In the genomic region with DNA sequence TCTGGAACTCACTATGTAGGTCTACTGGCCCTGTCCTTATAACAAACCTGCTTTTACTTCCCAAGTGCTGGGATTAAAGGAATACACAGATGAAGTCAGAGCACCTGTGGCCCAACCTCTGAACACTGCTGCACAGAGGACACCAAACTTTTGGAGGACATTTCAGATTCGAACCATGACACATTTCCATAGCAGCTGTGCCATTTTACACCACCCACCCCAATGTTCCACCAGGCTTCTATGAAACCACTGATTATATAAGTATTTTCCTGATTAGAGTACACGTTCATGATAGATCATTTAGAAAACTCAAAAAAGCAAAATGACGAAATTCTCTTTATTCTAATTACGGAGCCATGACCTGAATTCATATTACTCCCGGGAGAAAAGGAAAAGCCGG, we compare ENCODE assay signal across 7 mouse cellular contexts. TPM values are rescaled to one million over a fixed set of nuclear protein-coding genes. Genes with fewer than 3 reads are reported as not detected.
DNase-seq lines count a peak whose midpoint lies in the region; ATAC-seq lines count a peak whose summit lies in the region.

No protein-coding gene starts in this region.

- peak overlapping the region; percentile 79 for H3K4me3 ChIP-seq in lung, embryonic 15.5 days
- peak overlapping the region; percentile 93 for H3K4me3 ChIP-seq in embryonic facial prominence, embryonic 14.5 days (ENCODE audit: low read depth, low read length)
- H3K4me3 ChIP-seq in hindbrain, embryonic 16.5 days (ENCODE audit: low read length) = peak overlapping the region; percentile 92
- H3K4me3 ChIP-seq in midbrain, embryonic 13.5 days (replicated peaks) = peak overlapping the region; percentile 67

- peaks cover 24% of the 10 kb centered on the region for H3K4me1 ChIP-seq in lung, embryonic 15.5 days
- H3K4me1 ChIP-seq in embryonic facial prominence, embryonic 14.5 days (ENCODE audit: control insufficient read depth, insufficient read depth, low read length) = peaks cover 19% of the 10 kb centered on the region
- peaks cover 9% of the 10 kb centered on the region for H3K4me1 ChIP-seq in hindbrain, embryonic 16.5 days (ENCODE audit: control insufficient read depth, insufficient read depth, low read depth, low read length)
- peaks cover 24% of the 10 kb centered on the region for H3K4me1 ChIP-seq in midbrain, embryonic 13.5 days (replicated peaks)

- no peaks in the 10 kb centered on the region for H3K27me3 ChIP-seq in lung, embryonic 15.5 days
- H3K27me3 ChIP-seq in embryonic facial prominence, embryonic 14.5 days (replicated peaks; ENCODE audit: control insufficient read depth, insufficient read depth, low read length) = no peaks in the 10 kb centered on the region
- no peaks in the 10 kb centered on the region for H3K27me3 ChIP-seq in hindbrain, embryonic 16.5 days (replicated peaks; ENCODE audit: control insufficient read depth, insufficient read depth, low read length)
- no peaks in the 10 kb centered on the region for H3K27me3 ChIP-seq in midbrain, embryonic 13.5 days

- H3K9ac ChIP-seq in lung, embryonic 15.5 days = peak overlapping the region; percentile 49; the same call in 1 of the 2 replicates
- peak overlapping the region; percentile 72 for H3K9ac ChIP-seq in embryonic facial prominence, embryonic 14.5 days (ENCODE audit: low read depth, low read length)
- peak overlapping the region; percentile 62 for H3K9ac ChIP-seq in hindbrain, embryonic 16.5 days (ENCODE audit: low read depth, low read length)
- peak overlapping the region; percentile 63 for H3K9ac ChIP-seq in midbrain, embryonic 13.5 days (replicated peaks)

- no peaks in the 10 kb centered on the region for H3K9me3 ChIP-seq in lung, embryonic 15.5 days
- no peaks in the 10 kb centered on the region for H3K9me3 ChIP-seq in embryonic facial prominence, embryonic 14.5 days (ENCODE audit: control insufficient read depth, low read length)
- no peaks in the 10 kb centered on the region for H3K9me3 ChIP-seq in hindbrain, embryonic 16.5 days (ENCODE audit: control insufficient read depth, low read length)
- no peaks in the 10 kb centered on the region for H3K9me3 ChIP-seq in midbrain, embryonic 13.5 days

- peaks cover 18% of the 10 kb centered on the region for H3K36me3 ChIP-seq in lung, embryonic 15.5 days
- peaks cover 11% of the 10 kb centered on the region; the same call in 1 of the 2 replicates for H3K36me3 ChIP-seq in embryonic facial prominence, embryonic 14.5 days (ENCODE audit: control insufficient read depth, insufficient read depth, low read length)
- H3K36me3 ChIP-seq in hindbrain, embryonic 16.5 days (ENCODE audit: control insufficient read depth, insufficient read depth, low read length) = no peaks in the 10 kb centered on the region
- H3K36me3 ChIP-seq in midbrain, embryonic 13.5 days = peaks cover 3% of the 10 kb centered on the region; the same call in 1 of the 2 replicates

- H3K27ac ChIP-seq in lung, embryonic 15.5 days = peak overlapping the region; percentile 87
- H3K27ac ChIP-seq in embryonic facial prominence, embryonic 14.5 days (replicated peaks; ENCODE audit: low read depth, low read length) = peak overlapping the region; percentile 84
- H3K27ac ChIP-seq in hindbrain, embryonic 16.5 days (ENCODE audit: low read depth, low read length) = no peak overlapping the region
- no peak overlapping the region for H3K27ac ChIP-seq in midbrain, embryonic 13.5 days

- ATAC-seq in lung, embryonic 15.5 days (ENCODE audit: borderline replicate concordance, extremely low read depth, low FRiP score, low TSS enrichment) = no peak
- ATAC-seq in embryonic facial prominence, embryonic 14.5 days (ENCODE audit: low read depth) = no peak
- no peak for ATAC-seq in hindbrain, embryonic 16.5 days
- ATAC-seq in midbrain, embryonic 13.5 days = no peak

- DNase-seq in lung, postnatal 14 days = no peak
- DNase-seq in embryonic facial prominence, embryonic 14.5 days (ENCODE audit: low spot score) = no peak
- DNase-seq in spleen, adult 18-20 months = no peak
- no peak for DNase-seq in cerebellum, postnatal 10 days

- WGBS in lung, embryonic 15.5 days = 41% methylated on average over 6 of the region's 6 CpGs
- 51% methylated on average over 6 of the region's 6 CpGs for WGBS in embryonic facial prominence, embryonic 14.5 days
- WGBS in hindbrain, embryonic 16.5 days = 64% methylated on average over 6 of the region's 6 CpGs
- 72% methylated on average over 6 of the region's 6 CpGs for WGBS in midbrain, embryonic 13.5 days

- peak overlapping the region; percentile 64 for H3K4me2 ChIP-seq in lung, embryonic 15.5 days
- H3K4me2 ChIP-seq in embryonic facial prominence, embryonic 14.5 days (ENCODE audit: low read depth, low read length) = peak overlapping the region; percentile 84
- peak overlapping the region; percentile 86 for H3K4me2 ChIP-seq in hindbrain, embryonic 16.5 days (ENCODE audit: low read length)
- peak overlapping the region; percentile 88 for H3K4me2 ChIP-seq in midbrain, embryonic 13.5 days (replicated peaks)

RNA-seq across cellular contexts. Expression of gene Cenpa, which starts 0.6 kb away (rescaled TPM):
- polyA plus RNA-seq in lung, embryonic 15.5 days (2015; fragmentation: Nextera tagmentation; extraction: Ambion mirVana) = 332 and 343 TPM in 2 replicates
- 209 and 251 TPM in 2 replicates for polyA plus RNA-seq in embryonic facial prominence, embryonic 14.5 days (2014; fragmentation: Nextera tagmentation; extraction: Ambion mirVana)
- polyA plus RNA-seq in hindbrain, embryonic 16.5 days (2015; fragmentation: Nextera tagmentation; extraction: Ambion mirVana) = 42.7 and 54.7 TPM in 2 replicates
- 120 and 122 TPM in 2 replicates for polyA plus RNA-seq in midbrain, embryonic 13.5 days (2015; fragmentation: Nextera tagmentation; extraction: Ambion mirVana)

RNA-seq across cellular contexts. Expression of gene Slc35f6, which starts 18.2 kb away (rescaled TPM):
- 26.1 and 28.6 TPM in 2 replicates for polyA plus RNA-seq in lung, embryonic 15.5 days (2015; fragmentation: Nextera tagmentation; extraction: Ambion mirVana)
- 26.5 and 33.1 TPM in 2 replicates for polyA plus RNA-seq in embryonic facial prominence, embryonic 14.5 days (2014; fragmentation: Nextera tagmentation; extraction: Ambion mirVana)
- polyA plus RNA-seq in hindbrain, embryonic 16.5 days (2015; fragmentation: Nextera tagmentation; extraction: Ambion mirVana) = 33.6 and 35.4 TPM in 2 replicates
- 29.5 and 32.0 TPM in 2 replicates for polyA plus RNA-seq in midbrain, embryonic 13.5 days (2015; fragmentation: Nextera tagmentation; extraction: Ambion mirVana)

RNA-seq across cellular contexts. Expression of gene Dpysl5, which starts 45.4 kb away (rescaled TPM):
- 4.8 and 5.3 TPM in 2 replicates for polyA plus RNA-seq in lung, embryonic 15.5 days (2015; fragmentation: Nextera tagmentation; extraction: Ambion mirVana)
- polyA plus RNA-seq in embryonic facial prominence, embryonic 14.5 days (2014; fragmentation: Nextera tagmentation; extraction: Ambion mirVana) = 17.0 and 17.5 TPM in 2 replicates
- polyA plus RNA-seq in hindbrain, embryonic 16.5 days (2015; fragmentation: Nextera tagmentation; extraction: Ambion mirVana) = 200 and 274 TPM in 2 replicates
- 195 and 200 TPM in 2 replicates for polyA plus RNA-seq in midbrain, embryonic 13.5 days (2015; fragmentation: Nextera tagmentation; extraction: Ambion mirVana)

Comparison
In these comparisons a context has a peak if more than half of its experiments do, and no peak if none do; other contexts are left out.
1. H3K27ac ChIP-seq: peak in lung, embryonic 15.5 days (single experiment) and embryonic facial prominence, embryonic 14.5 days (single experiment); none in hindbrain, embryonic 16.5 days (single experiment) and midbrain, embryonic 13.5 days (single experiment).
2. RNA of gene Dpysl5, which starts 45.4 kb away (polyA plus RNA-seq): 200 to 274 TPM in hindbrain, embryonic 16.5 days and 195 to 200 TPM in midbrain, embryonic 13.5 days; 17.0 to 17.5 TPM in embryonic facial prominence, embryonic 14.5 days and 4.8 to 5.3 TPM in lung, embryonic 15.5 days; every median in the first group is over 10 times any median in the second.
3. Peak in every context shown above with its lines, with median percentiles within 50 percentile points of each other: H3K4me2 ChIP-seq, H3K4me3 ChIP-seq and H3K9ac ChIP-seq.